Mouse (Mus musculus): Measurements from ENCODE around the gene Spaca4. TPM values are rescaled to one million over a fixed set of nuclear protein-coding genes. Genes with fewer than 3 reads are reported as not detected.

Gene Spaca4
- total and polyA plus RNA-seq, 2 experiments from 2014 or later: not detected

DNA sequence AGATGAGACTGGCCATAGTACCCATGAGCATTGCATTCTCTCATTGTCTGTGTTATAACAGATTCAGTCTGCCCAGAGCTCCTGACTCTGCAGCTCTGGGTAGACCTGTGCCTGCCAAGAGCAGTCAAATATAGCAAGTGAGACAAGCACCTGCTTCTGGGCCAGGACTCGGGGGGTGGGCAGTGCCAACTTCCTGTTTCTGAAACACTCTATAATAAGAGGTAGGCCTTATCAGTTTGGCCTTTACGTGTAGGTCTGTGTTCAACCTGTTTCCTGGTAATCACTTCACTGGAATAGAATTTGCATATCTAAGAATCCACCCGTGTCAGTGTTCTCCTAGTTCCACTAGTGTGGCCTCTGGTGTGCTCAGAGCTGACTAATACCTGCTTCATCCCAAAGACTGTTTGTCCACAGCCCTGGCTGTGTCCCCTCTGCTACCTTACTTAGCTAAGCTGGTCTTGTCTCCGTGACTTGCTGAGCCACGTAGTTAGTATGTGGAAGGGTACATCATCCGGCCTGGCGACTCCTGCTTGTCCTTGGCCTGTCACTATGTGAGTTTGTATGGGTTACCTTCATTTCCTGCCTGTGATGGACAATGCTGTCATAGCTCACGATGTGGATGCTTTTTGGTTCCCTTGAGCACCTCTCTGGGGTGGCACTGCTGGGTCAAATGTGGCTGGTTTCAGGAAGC, 44.4 kb downstream of the Spaca4 start:
- WGBS: 88% methylated on average over 8 of the region's 8 CpGs

DNA sequence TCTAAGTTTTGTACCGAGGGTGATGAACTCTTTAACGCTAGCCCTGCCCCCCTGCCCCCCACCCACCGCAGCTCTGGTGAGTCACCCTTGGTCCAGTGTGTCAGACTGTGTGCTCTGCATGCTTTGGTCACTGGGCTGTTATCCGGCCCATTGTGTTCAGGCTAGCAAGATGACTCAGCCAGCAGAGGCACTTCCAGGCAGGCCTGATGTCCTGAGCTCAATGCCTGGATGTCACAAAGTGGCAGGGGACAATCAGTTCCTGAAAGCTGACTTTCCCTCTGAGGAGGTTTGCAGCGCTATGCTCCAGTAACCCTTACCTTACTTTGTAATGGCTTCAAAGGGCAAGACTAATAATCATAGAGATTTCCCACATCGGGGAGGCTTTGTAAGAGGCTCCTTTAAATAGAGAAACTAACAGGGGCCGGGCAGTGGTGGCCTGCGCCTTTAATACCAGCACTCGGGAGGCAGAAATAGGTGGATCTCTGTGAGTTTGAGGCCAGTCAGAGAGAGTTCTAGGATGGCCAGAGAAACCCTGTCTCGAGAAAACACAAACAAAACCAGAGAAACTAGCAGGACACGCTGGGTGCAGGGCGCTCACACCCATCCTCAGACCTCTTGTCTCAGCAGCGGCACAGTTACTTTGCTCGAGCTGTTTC, 45.5 kb downstream of the Spaca4 start:
- no peak for ATAC-seq (ENCODE audit: low FRiP score)
- no peak for DNase-seq (ENCODE audit: low spot score)
- H3K4me2 ChIP-seq (ENCODE audit: low read depth, low read length, poor library complexity, severe bottlenecking): no peak overlapping the region
- no peaks in the 10 kb centered on the region for H3K27me3 ChIP-seq (ENCODE audit: insufficient read depth, low read length)
- no peak overlapping the region for H3K4me3 ChIP-seq (ENCODE audit: low read depth, low read length)
- no peaks in the 10 kb centered on the region for H3K36me3 ChIP-seq (ENCODE audit: insufficient read depth, low read length)
- WGBS: 53% methylated on average over 14 of the region's 14 CpGs
- no peaks in the 10 kb centered on the region for H3K9me3 ChIP-seq (ENCODE audit: low read length)
- H3K27ac ChIP-seq (ENCODE audit: low read depth, low read length): no peak overlapping the region
- no peaks in the 10 kb centered on the region for H3K4me1 ChIP-seq (ENCODE audit: insufficient read depth, low read length)
- H3K9ac ChIP-seq (replicated peaks; ENCODE audit: low read length, poor library complexity, severe bottlenecking): no peak overlapping the region
- no peak for TF ChIP-seq CTCF (IDR thresholded peaks at IDR 0.05)

More for the DNA sequence above, 44.4 kb downstream of the Spaca4 start:
- no peak overlapping the region for H3K27ac ChIP-seq (ENCODE audit: low read depth, low read length)
- no peaks in the 10 kb centered on the region for H3K9me3 ChIP-seq (ENCODE audit: low read length)
- DNase-seq (ENCODE audit: low spot score): no peak
- H3K4me2 ChIP-seq (ENCODE audit: low read depth, low read length, poor library complexity, severe bottlenecking): no peak overlapping the region
- H3K36me3 ChIP-seq (ENCODE audit: insufficient read depth, low read length): no peaks in the 10 kb centered on the region
- no peak for TF ChIP-seq CTCF (IDR thresholded peaks at IDR 0.05)
- no peak for ATAC-seq (ENCODE audit: low FRiP score)
- no peak overlapping the region for H3K9ac ChIP-seq (replicated peaks; ENCODE audit: low read length, poor library complexity, severe bottlenecking)
- H3K27me3 ChIP-seq (ENCODE audit: insufficient read depth, low read length): no peaks in the 10 kb centered on the region
- no peaks in the 10 kb centered on the region for H3K4me1 ChIP-seq (ENCODE audit: insufficient read depth, low read length)
- no peak overlapping the region for H3K4me3 ChIP-seq (ENCODE audit: low read depth, low read length)

DNA sequence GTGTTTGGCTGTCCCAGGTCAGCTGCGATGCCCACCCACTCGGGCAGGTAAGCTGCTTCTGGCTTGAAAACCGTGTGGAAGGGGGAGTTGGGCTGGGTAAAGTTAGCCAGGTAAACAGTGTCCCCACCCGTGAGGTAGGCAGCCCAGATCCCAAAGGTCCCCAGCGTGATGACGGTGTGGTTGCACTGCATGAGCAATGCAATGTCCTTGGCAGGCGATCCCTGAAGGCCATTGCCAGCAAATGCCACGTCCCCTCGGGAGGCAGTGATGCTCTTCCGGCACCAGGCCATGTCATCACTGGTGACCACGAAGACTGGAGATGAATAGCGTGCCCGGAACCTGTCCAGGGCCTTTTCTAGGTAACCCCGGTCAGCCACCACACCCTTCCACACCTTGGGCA, 47.1 kb downstream of the Spaca4 start:
- DNase-seq (ENCODE audit: low spot score) (no peak), ATAC-seq (ENCODE audit: low FRiP score) (no peak)
- H3K4me2 ChIP-seq (ENCODE audit: low read depth, low read length, poor library complexity, severe bottlenecking): no peak overlapping the region
- no peaks in the 10 kb centered on the region for H3K4me1 ChIP-seq (ENCODE audit: insufficient read depth, low read length)
- no peak overlapping the region for H3K27ac ChIP-seq (ENCODE audit: low read depth, low read length)
- 93% methylated on average over 14 of the region's 14 CpGs for WGBS
- no peak overlapping the region for H3K9ac ChIP-seq (replicated peaks; ENCODE audit: low read length, poor library complexity, severe bottlenecking)
- no peaks in the 10 kb centered on the region for H3K27me3 ChIP-seq (ENCODE audit: insufficient read depth, low read length)
- TF ChIP-seq CTCF (IDR thresholded peaks at IDR 0.05): no peak
- no peaks in the 10 kb centered on the region for H3K9me3 ChIP-seq (ENCODE audit: low read length)
- no peak overlapping the region for H3K4me3 ChIP-seq (ENCODE audit: low read depth, low read length)
- H3K36me3 ChIP-seq (ENCODE audit: insufficient read depth, low read length): no peaks in the 10 kb centered on the region

DNA sequence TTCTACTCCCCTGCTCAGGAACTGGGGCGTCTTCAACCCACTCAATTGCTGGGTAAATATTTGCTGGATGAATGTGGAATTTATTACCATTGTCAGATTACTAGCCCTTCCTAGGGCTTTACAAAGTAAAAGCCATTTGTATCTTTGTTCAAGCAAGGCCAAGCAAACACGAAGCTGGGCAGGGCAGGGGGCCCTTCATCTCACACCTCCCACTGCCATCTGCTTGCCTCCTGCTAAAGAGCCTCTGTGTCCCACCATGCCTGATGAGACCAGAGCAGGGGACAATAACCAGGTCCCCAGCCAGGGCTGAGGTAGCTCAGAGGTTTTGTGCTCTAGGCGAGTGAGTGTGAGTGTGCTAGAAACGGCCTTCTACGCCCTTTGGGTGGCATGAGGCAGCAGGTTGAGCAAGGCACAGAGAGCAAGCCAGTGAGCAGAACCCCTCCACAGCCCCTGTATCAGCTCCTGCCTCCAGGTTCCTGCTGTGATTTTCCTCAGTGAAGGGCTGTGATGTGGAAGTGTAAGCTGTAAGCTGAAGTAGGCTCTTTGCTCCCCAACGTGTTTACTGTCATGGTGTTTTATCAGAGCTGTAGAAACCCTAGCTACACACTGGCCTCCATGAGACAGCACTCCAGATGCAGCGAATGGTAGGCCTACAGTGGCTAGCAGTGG, 47.9 kb downstream of the Spaca4 start:
- 76% methylated on average over 7 of the region's 7 CpGs for WGBS
- no peak for TF ChIP-seq CTCF (IDR thresholded peaks at IDR 0.05)

More for the DNA sequence above, 47.9 kb downstream of the Spaca4 start:
- Histone ChIP-seq H3K27me3 (ENCODE audit: insufficient read depth, low read length) (no peaks in the 10 kb centered on the region), H3K4me3 (ENCODE audit: low read depth, low read length) (no peak overlapping the region), H3K27ac (ENCODE audit: low read depth, low read length) (no peak overlapping the region), H3K4me2 (ENCODE audit: low read depth, low read length, poor library complexity, severe bottlenecking) (no peak overlapping the region), H3K9ac (replicated peaks; ENCODE audit: low read length, poor library complexity, severe bottlenecking) (no peak overlapping the region), H3K36me3 (ENCODE audit: insufficient read depth, low read length) (no peaks in the 10 kb centered on the region), H3K4me1 (ENCODE audit: insufficient read depth, low read length) (no peaks in the 10 kb centered on the region), H3K9me3 (ENCODE audit: low read length) (no peaks in the 10 kb centered on the region)
- DNase-seq (ENCODE audit: low spot score) (no peak), ATAC-seq (ENCODE audit: low FRiP score) (no peak)

Other genes with a start within 250 kb of the Spaca4 start
Only the 30 nearest of the 32 such genes appear.
- gene Dhdh, start 237.0 kb downstream of the Spaca4 start, total RNA-seq (2014; rRNA removed): 4.3 TPM in 2 replicates
- 5.5 and 6.1 TPM in 2 replicates for gene Dhdh, start 237.0 kb downstream of the Spaca4 start, polyA plus RNA-seq (2015; fragmentation: Nextera tagmentation; extraction: Ambion mirVana)
- gene Nucb1, start 215.4 kb downstream of the Spaca4 start, total RNA-seq (2014; rRNA removed): 92.2 and 137 TPM in 2 replicates
- 137 and 144 TPM in 2 replicates for gene Nucb1, start 215.4 kb downstream of the Spaca4 start, polyA plus RNA-seq (2015; fragmentation: Nextera tagmentation; extraction: Ambion mirVana)
- gene Ppp1r15a, start 199.5 kb downstream of the Spaca4 start, total RNA-seq (2014; rRNA removed): 17.2 and 17.4 TPM in 2 replicates
- gene Ppp1r15a, start 199.5 kb downstream of the Spaca4 start, polyA plus RNA-seq (2015; fragmentation: Nextera tagmentation; extraction: Ambion mirVana): 18.7 and 18.8 TPM in 2 replicates
- gene Plekha4, start 199.5 kb downstream of the Spaca4 start, total RNA-seq (2014; rRNA removed): 2.0 and 2.1 TPM in 2 replicates
- gene Plekha4, start 199.5 kb downstream of the Spaca4 start, polyA plus RNA-seq (2015; fragmentation: Nextera tagmentation; extraction: Ambion mirVana): 1.2 and 1.6 TPM in 2 replicates
- not detected in 2 replicates for gene Hsd17b14, start 170.9 kb downstream of the Spaca4 start, total RNA-seq (2014; rRNA removed)
- gene Hsd17b14, start 170.9 kb downstream of the Spaca4 start, polyA plus RNA-seq (2015; fragmentation: Nextera tagmentation; extraction: Ambion mirVana): 0.15 and 0.20 TPM in 2 replicates
- gene Bcat2, start 155.7 kb downstream of the Spaca4 start, total RNA-seq (2014; rRNA removed): 12.4 and 14.9 TPM in 2 replicates
- 18.3 and 19.3 TPM in 2 replicates for gene Bcat2, start 155.7 kb downstream of the Spaca4 start, polyA plus RNA-seq (2015; fragmentation: Nextera tagmentation; extraction: Ambion mirVana)
- gene Fgf21, start 110.3 kb downstream of the Spaca4 start, total RNA-seq (2014; rRNA removed): not detected in 2 replicates
- gene Fgf21, start 110.3 kb downstream of the Spaca4 start, polyA plus RNA-seq (2015; fragmentation: Nextera tagmentation; extraction: Ambion mirVana): not detected in 2 replicates
- not detected in 2 replicates for gene Fut1, start 108.5 kb downstream of the Spaca4 start, total RNA-seq (2014; rRNA removed)
- not detected in 2 replicates for gene Fut1, start 108.5 kb downstream of the Spaca4 start, polyA plus RNA-seq (2015; fragmentation: Nextera tagmentation; extraction: Ambion mirVana)
- 0.11 TPM in 1 of 2 replicates, not detected in the other for gene Izumo1, start 104.0 kb downstream of the Spaca4 start, total RNA-seq (2014; rRNA removed)
- gene Izumo1, start 104.0 kb downstream of the Spaca4 start, polyA plus RNA-seq (2015; fragmentation: Nextera tagmentation; extraction: Ambion mirVana): 0.11 TPM in 1 of 2 replicates, not detected in the other
- 36.0 and 38.5 TPM in 2 replicates for gene Rasip1, start 98.3 kb downstream of the Spaca4 start, total RNA-seq (2014; rRNA removed)
- 24.0 and 25.1 TPM in 2 replicates for gene Rasip1, start 98.3 kb downstream of the Spaca4 start, polyA plus RNA-seq (2015; fragmentation: Nextera tagmentation; extraction: Ambion mirVana)
- gene Mamstr, start 85.8 kb downstream of the Spaca4 start, total RNA-seq (2014; rRNA removed): 2.7 and 3.3 TPM in 2 replicates
- 2.8 and 3.0 TPM in 2 replicates for gene Mamstr, start 85.8 kb downstream of the Spaca4 start, polyA plus RNA-seq (2015; fragmentation: Nextera tagmentation; extraction: Ambion mirVana)
- gene Fut2, start 59.4 kb downstream of the Spaca4 start, total RNA-seq (2014; rRNA removed): 0.99 TPM in 1 of 2 replicates, not detected in the other
- 0.27 and 0.29 TPM in 2 replicates for gene Fut2, start 59.4 kb downstream of the Spaca4 start, polyA plus RNA-seq (2015; fragmentation: Nextera tagmentation; extraction: Ambion mirVana)
- gene Ntn5, start 41.8 kb downstream of the Spaca4 start, total RNA-seq (2014; rRNA removed): 1.3 and 1.4 TPM in 2 replicates
- gene Ntn5, start 41.8 kb downstream of the Spaca4 start, polyA plus RNA-seq (2015; fragmentation: Nextera tagmentation; extraction: Ambion mirVana): 0.37 and 0.73 TPM in 2 replicates
- gene Sec1, start 31.4 kb downstream of the Spaca4 start, total RNA-seq (2014; rRNA removed): 0.28 and 1.0 TPM in 2 replicates
- 0.37 and 0.79 TPM in 2 replicates for gene Sec1, start 31.4 kb downstream of the Spaca4 start, polyA plus RNA-seq (2015; fragmentation: Nextera tagmentation; extraction: Ambion mirVana)
- gene Car11, start 26.0 kb downstream of the Spaca4 start, total RNA-seq (2014; rRNA removed): 118 and 130 TPM in 2 replicates
- 107 and 114 TPM in 2 replicates for gene Car11, start 26.0 kb downstream of the Spaca4 start, polyA plus RNA-seq (2015; fragmentation: Nextera tagmentation; extraction: Ambion mirVana)
- gene Dbp, start 20.7 kb downstream of the Spaca4 start, total RNA-seq (2014; rRNA removed): 8.4 and 9.6 TPM in 2 replicates
- 4.6 and 4.8 TPM in 2 replicates for gene Dbp, start 20.7 kb downstream of the Spaca4 start, polyA plus RNA-seq (2015; fragmentation: Nextera tagmentation; extraction: Ambion mirVana)
- gene Rpl18, start 10.4 kb downstream of the Spaca4 start, total RNA-seq (2014; rRNA removed): 801 and 989 TPM in 2 replicates
- gene Rpl18, start 10.4 kb downstream of the Spaca4 start, polyA plus RNA-seq (2015; fragmentation: Nextera tagmentation; extraction: Ambion mirVana): 473 and 492 TPM in 2 replicates
- 22.4 and 23.5 TPM in 2 replicates for gene Sphk2, start 7.8 kb downstream of the Spaca4 start, total RNA-seq (2014; rRNA removed)
- 15.8 and 18.1 TPM in 2 replicates for gene Sphk2, start 7.8 kb downstream of the Spaca4 start, polyA plus RNA-seq (2015; fragmentation: Nextera tagmentation; extraction: Ambion mirVana)
- 0.14 TPM in 1 of 2 replicates, not detected in the other for gene Fam83e, start 4.6 kb downstream of the Spaca4 start, total RNA-seq (2014; rRNA removed)
- gene Fam83e, start 4.6 kb downstream of the Spaca4 start, polyA plus RNA-seq (2015; fragmentation: Nextera tagmentation; extraction: Ambion mirVana): 0.16 and 0.25 TPM in 2 replicates
- gene Lmtk3, start 57.9 kb upstream of the Spaca4 start, total RNA-seq (2014; rRNA removed): 170 and 172 TPM in 2 replicates
- gene Lmtk3, start 57.9 kb upstream of the Spaca4 start, polyA plus RNA-seq (2015; fragmentation: Nextera tagmentation; extraction: Ambion mirVana): 13.7 and 19.1 TPM in 2 replicates
- gene Sult2b1, start 58.9 kb upstream of the Spaca4 start, total RNA-seq (2014; rRNA removed): 5.0 and 5.1 TPM in 2 replicates
- 5.6 and 6.1 TPM in 2 replicates for gene Sult2b1, start 58.9 kb upstream of the Spaca4 start, polyA plus RNA-seq (2015; fragmentation: Nextera tagmentation; extraction: Ambion mirVana)
- gene Cyth2, start 88.8 kb upstream of the Spaca4 start, total RNA-seq (2014; rRNA removed): 210 and 223 TPM in 2 replicates
- 219 and 236 TPM in 2 replicates for gene Cyth2, start 88.8 kb upstream of the Spaca4 start, polyA plus RNA-seq (2015; fragmentation: Nextera tagmentation; extraction: Ambion mirVana)
- 0.71 and 2.1 TPM in 2 replicates for gene Kcnj14, start 99.0 kb upstream of the Spaca4 start, total RNA-seq (2014; rRNA removed)
- 1.5 TPM in 2 replicates for gene Kcnj14, start 99.0 kb upstream of the Spaca4 start, polyA plus RNA-seq (2015; fragmentation: Nextera tagmentation; extraction: Ambion mirVana)
- 31.3 and 34.2 TPM in 2 replicates for gene Grwd1, start 105.1 kb upstream of the Spaca4 start, total RNA-seq (2014; rRNA removed)
- gene Grwd1, start 105.1 kb upstream of the Spaca4 start, polyA plus RNA-seq (2015; fragmentation: Nextera tagmentation; extraction: Ambion mirVana): 48.7 and 52.9 TPM in 2 replicates
- 170 and 207 TPM in 2 replicates for gene Kdelr1, start 147.0 kb upstream of the Spaca4 start, total RNA-seq (2014; rRNA removed)
- gene Kdelr1, start 147.0 kb upstream of the Spaca4 start, polyA plus RNA-seq (2015; fragmentation: Nextera tagmentation; extraction: Ambion mirVana): 52.0 and 54.8 TPM in 2 replicates
- 51.6 and 51.7 TPM in 2 replicates for gene Grin2d, start 152.6 kb upstream of the Spaca4 start, total RNA-seq (2014; rRNA removed)
- gene Grin2d, start 152.6 kb upstream of the Spaca4 start, polyA plus RNA-seq (2015; fragmentation: Nextera tagmentation; extraction: Ambion mirVana): 5.4 and 6.6 TPM in 2 replicates
- 0.38 TPM in 1 of 2 replicates, not detected in the other for gene Syngr4, start 170.9 kb upstream of the Spaca4 start, total RNA-seq (2014; rRNA removed)
- gene Syngr4, start 170.9 kb upstream of the Spaca4 start, polyA plus RNA-seq (2015; fragmentation: Nextera tagmentation; extraction: Ambion mirVana): 0.25 and 0.30 TPM in 2 replicates
- gene Tmem143, start 171.1 kb upstream of the Spaca4 start, total RNA-seq (2014; rRNA removed): 27.4 and 41.6 TPM in 2 replicates
- gene Tmem143, start 171.1 kb upstream of the Spaca4 start, polyA plus RNA-seq (2015; fragmentation: Nextera tagmentation; extraction: Ambion mirVana): 5.5 and 5.6 TPM in 2 replicates
- 12.8 and 17.0 TPM in 2 replicates for gene Emp3, start 195.6 kb upstream of the Spaca4 start, total RNA-seq (2014; rRNA removed)
- 36.4 and 38.5 TPM in 2 replicates for gene Emp3, start 195.6 kb upstream of the Spaca4 start, polyA plus RNA-seq (2015; fragmentation: Nextera tagmentation; extraction: Ambion mirVana)
- gene Ccdc114, start 198.3 kb upstream of the Spaca4 start, total RNA-seq (2014; rRNA removed): 4.2 and 7.2 TPM in 2 replicates
- 4.3 and 5.8 TPM in 2 replicates for gene Ccdc114, start 198.3 kb upstream of the Spaca4 start, polyA plus RNA-seq (2015; fragmentation: Nextera tagmentation; extraction: Ambion mirVana)

All from midbrain, postnatal 0 days (tissue).